Mouse (Mus musculus): Measurements from ENCODE around the gene Sept8.

Gene Sept8
- long read RNA-seq, experiment 1, full-length matches to known transcripts: 8 of 10 reads
- long read RNA-seq, experiment 1, partial matches to known transcripts: 0 of 10 reads
- long read RNA-seq, experiment 1, other reads (novel, unspliced or antisense): 2 of 10 reads
- long read RNA-seq, experiment 2, full-length matches to known transcripts: 10 of 13 reads
- long read RNA-seq, experiment 2, partial matches to known transcripts: 0 of 13 reads
- long read RNA-seq, experiment 2, other reads (novel, unspliced or antisense): 3 of 13 reads

GRCm38 (mm10) chr11:53519207-53520121 lies at the start of gene Sept8:
Sept8 (plus strand) TSS chr11:53519257.
- intact Hi-C loops (cut with DNase I): no loop called here

- intact Hi-C loops (cut with DNase I): loop anchor here (10.0 kb wide), 1 partner anchor 55 kb away; no protein-coding TSS in a partner anchor
Measured at GRCm38 (mm10) chr11:53469294-53469967, 49.6 kb upstream of the Sept8 start.

GRCm38 (mm10) chr11:53469968-53470695 lies 48.9 kb upstream of the Sept8 start, which contains the start of gene Gm9837:
Gm9837 (minus strand) TSS chr11:53470479.
- intact Hi-C loops (cut with DNase I): loop anchor here (10.0 kb wide), 2 partner anchors 55 to 265 kb away; no protein-coding TSS in a partner anchor

GRCm38 (mm10) chr11:53472709-53473108 lies 46.3 kb upstream of the Sept8 start:
- intact Hi-C loops (cut with DNase I): loop anchor here (10.0 kb wide), 1 partner anchor 262 kb away; no protein-coding TSS in a partner anchor

GRCm38 (mm10) chr11:53475620-53476019 lies 43.4 kb upstream of the Sept8 start:
- intact Hi-C loops (cut with DNase I): loop anchor here (10.0 kb wide), 1 partner anchor 259 kb away; no protein-coding TSS in a partner anchor

GRCm38 (mm10) chr11:53477833-53478232 lies 41.2 kb upstream of the Sept8 start:
- intact Hi-C loops (cut with DNase I): loop anchor here (10.0 kb wide), 1 partner anchor 257 kb away; no protein-coding TSS in a partner anchor

GRCm38 (mm10) chr11:53478383-53479170 lies 40.5 kb upstream of the Sept8 start:
- intact Hi-C loops (cut with DNase I): loop anchor here (10.0 kb wide), 1 partner anchor 256 kb away; no protein-coding TSS in a partner anchor

GRCm38 (mm10) chr11:53479171-53479782 lies 39.8 kb upstream of the Sept8 start:
- intact Hi-C loops (cut with DNase I): loop anchor here (10.0 kb wide), 1 partner anchor 256 kb away; no protein-coding TSS in a partner anchor

GRCm38 (mm10) chr11:53479783-53480301 lies 39.2 kb upstream of the Sept8 start, which contains the start of the genes Gm9945 and Sowaha:
Gm9945 (plus strand) TSS chr11:53480166.
Sowaha (minus strand) TSS chr11:53480274.
- intact Hi-C loops (cut with DNase I): loop anchor here (10.0 kb wide), 1 partner anchor 255 kb away; no protein-coding TSS in a partner anchor

- intact Hi-C loops (cut with DNase I): no loop called here
Measured at GRCm38 (mm10) chr11:53481088-53481730, 37.8 kb upstream of the Sept8 start.

GRCm38 (mm10) chr11:53483159-53483891 lies 35.7 kb upstream of the Sept8 start:
- intact Hi-C loops (cut with DNase I): no loop called here

GRCm38 (mm10) chr11:53485719-53486118 lies 33.3 kb upstream of the Sept8 start:
- intact Hi-C loops (cut with DNase I): no loop called here

- intact Hi-C loops (cut with DNase I): no loop called here
Measured at GRCm38 (mm10) chr11:53486351-53486750, 32.7 kb upstream of the Sept8 start.

GRCm38 (mm10) chr11:53486822-53487594 lies 32.0 kb upstream of the Sept8 start:
- intact Hi-C loops (cut with DNase I): no loop called here

GRCm38 (mm10) chr11:53489007-53489406 lies 30.1 kb upstream of the Sept8 start:
- intact Hi-C loops (cut with DNase I): no loop called here

- intact Hi-C loops (cut with DNase I): no loop called here
Measured at GRCm38 (mm10) chr11:53489421-53489820, 29.6 kb upstream of the Sept8 start.

- intact Hi-C loops (cut with DNase I): no loop called here
Measured at GRCm38 (mm10) chr11:53491954-53492401, 27.1 kb upstream of the Sept8 start.
